Mouse (Mus musculus) MN1 (cell line): ENCODE measurements at regions not wholly inside any gene's neighbourhood (a gene's known extent, or its start where the extent isn't known, plus 50 kb on each side); places are given as distances from the start of the nearest gene placed in this dataset.

Experiments used
- DNase-seq: peaks from one replicate; pipeline ENCODE4 v3.0.0-alpha.2; 2016; ENCODE audit warnings: low spot score

GRCm38 (mm10) chr4:134990651-134991050, 60.0 kb downstream of the Syf2 start:
- DNase-seq, result no peak

- DNase-seq, result no peak
These were observed 62.9 kb downstream of the Syf2 start for GRCm38 (mm10) chr4:134993526-134994122.

GRCm38 (mm10) chr4:134994205-134994604, 63.5 kb downstream of the Syf2 start:
- DNase-seq, result peak; percentile 37

- DNase-seq, result no peak
These were observed 64.0 kb downstream of the Syf2 start for GRCm38 (mm10) chr4:134994648-134995047.

- DNase-seq, result peak; percentile 57
These were observed 64.4 kb downstream of the Syf2 start for GRCm38 (mm10) chr4:134995052-134995451.

GRCm38 (mm10) chr4:134996121-134996520, 65.4 kb downstream of the Syf2 start:
- DNase-seq, result no peak

- no peak for DNase-seq
These were observed 67.0 kb downstream of the Syf2 start for GRCm38 (mm10) chr4:134997461-134998434.

- peak; percentile 85 for DNase-seq
These were observed 68.4 kb downstream of the Syf2 start for GRCm38 (mm10) chr4:134998928-134999658.

- no peak for DNase-seq
These were observed 71.6 kb downstream of the Syf2 start for GRCm38 (mm10) chr4:135002091-135002925.

- no peak for DNase-seq
These were observed 80.7 kb downstream of the Syf2 start for GRCm38 (mm10) chr4:135011365-135011764.

- DNase-seq, result no peak
These were observed 82.2 kb downstream of the Syf2 start for GRCm38 (mm10) chr4:135012945-135013344.

GRCm38 (mm10) chr4:135013932-135014331, 83.2 kb downstream of the Syf2 start:
- DNase-seq, result no peak

GRCm38 (mm10) chr4:135018018-135018417, 87.3 kb downstream of the Syf2 start:
- DNase-seq, result peak; percentile 40

- DNase-seq, result no peak
These were observed 88.4 kb downstream of the Syf2 start for GRCm38 (mm10) chr4:135019120-135019519.

- no peak for DNase-seq
These were observed 89.7 kb downstream of the Syf2 start for GRCm38 (mm10) chr4:135020262-135020991.

- no peak for DNase-seq
These were observed 92.5 kb downstream of the Syf2 start for GRCm38 (mm10) chr4:135023200-135023599.

- DNase-seq, result no peak
These were observed 94.7 kb upstream of the Runx3 start for GRCm38 (mm10) chr4:135025802-135026201.

GRCm38 (mm10) chr4:135027136-135027535, 93.3 kb upstream of the Runx3 start:
- no peak for DNase-seq

- DNase-seq, result no peak
These were observed 90.7 kb upstream of the Runx3 start for GRCm38 (mm10) chr4:135029723-135030122.

- no peak for DNase-seq
These were observed 88.0 kb upstream of the Runx3 start for GRCm38 (mm10) chr4:135032461-135032860.

GRCm38 (mm10) chr4:135033302-135033701, 87.2 kb upstream of the Runx3 start:
- no peak for DNase-seq
